Mouse (Mus musculus) heart, adult 9 months (tissue): Measurements from ENCODE around the gene Gm45618.

Source experiments
- DNase-seq, 2 experiments: peaks; one replicate each; pipeline ENCODE4 v3.0.0; 2022; ENCODE audit warnings: low spot score in 2 of 2

The Gm45618 gene

GRCm38 (mm10) chr7:142094301-142095143 is 26.0 kb downstream of the Gm45618 start:
- DNase-seq: no peak

DNA sequence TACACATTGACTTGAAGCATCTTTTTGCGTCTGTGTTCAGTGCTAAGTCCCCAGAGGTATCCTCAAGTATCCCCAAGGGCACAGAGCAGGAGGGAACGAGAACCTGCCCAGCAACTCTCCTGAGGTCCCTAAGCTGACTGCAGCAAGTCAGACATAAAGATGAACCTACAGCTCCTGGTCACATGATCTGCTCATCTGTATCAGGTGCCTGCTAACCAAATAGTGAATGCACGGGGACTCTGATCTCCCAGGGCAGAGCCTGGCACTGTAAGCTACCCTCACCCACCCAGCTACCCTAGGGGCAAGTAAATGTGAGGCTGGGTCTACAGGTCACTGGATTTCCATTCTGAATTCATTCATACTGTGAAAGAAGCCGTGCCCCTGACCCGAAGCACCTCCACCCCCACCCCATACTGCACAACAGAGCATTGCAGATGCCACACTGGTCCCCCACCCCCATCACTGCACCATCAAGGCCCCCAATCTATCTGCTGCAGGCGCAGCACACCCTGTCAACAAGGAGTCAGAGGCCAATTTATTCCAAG is 26.8 kb downstream of the Gm45618 start:
- no peak for DNase-seq

GRCm38 (mm10) chr7:142092991-142093390 is 27.5 kb downstream of the Gm45618 start:
- no peak for DNase-seq

GRCm38 (mm10) chr7:142091848-142092247 is 28.7 kb downstream of the Gm45618 start:
- DNase-seq: no peak

GRCm38 (mm10) chr7:142089648-142090447 is 30.7 kb downstream of the Gm45618 start:
- no peak for DNase-seq

DNA sequence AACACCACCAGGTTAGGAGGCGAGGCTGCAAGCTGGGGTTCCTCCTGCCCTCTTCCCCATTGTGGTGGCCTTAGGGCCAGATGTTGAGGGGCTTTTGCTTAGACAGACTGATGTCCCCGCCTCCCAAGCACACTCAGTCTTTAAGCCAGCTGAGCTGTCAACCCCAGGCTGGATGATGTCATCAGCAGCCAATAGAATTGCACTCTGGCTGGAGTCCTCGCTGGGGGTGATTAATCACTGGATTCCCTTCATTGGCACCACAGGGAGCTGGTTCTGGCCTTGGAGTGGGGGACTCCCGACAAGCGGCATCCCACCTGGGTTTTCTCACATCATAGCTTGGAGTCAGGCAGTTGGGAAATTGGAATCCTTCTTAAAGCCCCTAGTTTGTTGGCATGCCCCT is 31.6 kb downstream of the Gm45618 start:
- DNase-seq: no peak

- no peak for DNase-seq
These were observed 33.4 kb downstream of the Gm45618 start for GRCm38 (mm10) chr7:142087069-142087652.

DNA sequence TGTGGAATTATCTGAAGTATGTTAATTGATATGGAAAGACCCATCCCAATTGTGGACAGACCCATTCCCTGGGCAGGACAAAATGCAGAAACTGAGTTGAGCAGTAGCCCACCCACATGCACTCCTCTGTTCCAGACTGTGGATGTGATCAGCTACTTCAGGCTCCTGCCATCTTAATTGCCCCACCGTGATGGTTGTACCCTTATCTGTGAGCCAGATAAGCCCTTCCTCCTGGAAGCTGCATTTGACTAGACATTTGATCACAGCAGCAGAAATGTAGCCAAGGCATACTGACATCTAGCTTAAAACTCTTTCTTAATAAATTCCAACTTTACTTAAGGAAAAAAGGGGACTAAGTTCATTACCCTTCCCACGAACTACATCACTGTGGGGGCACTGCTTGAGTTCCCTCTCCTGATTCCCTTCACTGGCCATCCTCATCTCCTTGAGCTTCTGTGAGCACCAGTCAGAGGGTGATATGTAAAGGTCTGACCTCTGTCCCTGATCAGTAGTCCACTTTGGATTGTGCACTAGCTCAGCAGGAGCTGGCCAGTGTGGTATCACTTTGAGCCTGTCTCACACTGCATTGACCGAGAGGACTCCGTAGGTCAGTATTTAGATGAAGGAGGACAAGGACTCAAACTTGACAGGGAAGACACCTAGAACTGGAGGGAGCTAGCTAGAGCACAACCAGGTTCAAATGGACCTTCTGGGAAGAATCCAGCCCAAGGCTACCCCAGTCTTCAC is 34.2 kb downstream of the Gm45618 start:
- DNase-seq: no peak

GRCm38 (mm10) chr7:142084820-142085219 is 35.7 kb downstream of the Gm45618 start:
- peak; percentile 66 to 85 for DNase-seq

DNA sequence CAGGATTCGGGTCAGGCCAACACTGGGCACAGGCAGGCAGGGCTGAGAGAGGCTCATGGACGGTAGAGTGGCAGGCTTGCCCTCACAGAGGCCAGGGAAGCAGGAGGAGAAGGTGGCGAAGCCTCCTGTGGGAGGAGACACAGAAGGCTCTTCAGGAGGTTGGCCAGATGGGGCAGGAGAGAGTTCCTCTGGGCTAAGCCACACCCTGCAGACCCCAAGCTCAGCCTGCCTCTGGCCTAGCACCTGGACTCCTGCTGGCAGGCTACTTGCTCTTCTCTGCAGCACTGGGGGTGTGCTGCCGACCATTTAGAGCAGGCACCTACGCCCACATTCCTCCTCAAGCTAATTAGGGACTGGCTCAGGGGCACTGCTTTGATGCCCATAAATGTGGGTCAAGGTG is 36.1 kb downstream of the Gm45618 start:
- DNase-seq: no peak

DNA sequence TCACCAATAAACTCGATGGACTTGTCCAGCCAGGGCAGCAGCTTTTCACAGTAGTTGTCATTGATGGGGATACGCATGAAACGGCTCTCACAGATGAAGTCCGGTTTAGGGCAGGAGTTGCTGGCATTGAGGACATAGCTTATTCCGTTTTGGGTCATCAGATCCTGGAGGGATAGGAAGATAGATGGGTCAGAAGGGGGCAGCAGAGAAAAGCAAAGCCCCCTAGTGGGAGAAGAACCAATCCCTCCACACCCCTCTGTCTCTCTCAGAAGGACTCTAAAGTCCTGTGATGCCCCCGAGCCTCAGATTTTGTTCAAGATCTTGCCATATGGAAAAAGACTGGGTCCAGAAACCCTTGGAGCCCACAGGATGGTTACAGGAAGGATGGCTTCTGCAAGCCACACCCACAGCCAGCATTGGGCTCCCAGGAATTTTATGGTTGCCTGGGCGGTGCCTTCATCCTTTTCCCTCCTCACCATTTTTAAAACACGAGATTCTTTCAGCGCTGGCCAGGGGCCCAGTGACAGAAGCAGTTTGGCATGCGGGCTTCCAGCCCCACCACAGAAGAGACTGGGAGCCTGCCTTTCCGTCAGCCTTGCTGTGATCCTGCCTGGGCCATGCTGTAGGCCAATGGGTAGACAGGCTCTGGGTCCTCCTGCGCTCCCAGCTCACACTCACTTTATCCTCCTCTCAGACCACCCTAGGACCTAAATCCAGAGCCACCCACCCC is 36.8 kb downstream of the Gm45618 start:
- peak; percentile 71 to 82 for DNase-seq

GRCm38 (mm10) chr7:142082607-142083006 is 37.9 kb downstream of the Gm45618 start:
- DNase-seq: no peak

GRCm38 (mm10) chr7:142082179-142082578 is 38.4 kb downstream of the Gm45618 start:
- no peak for DNase-seq

DNA sequence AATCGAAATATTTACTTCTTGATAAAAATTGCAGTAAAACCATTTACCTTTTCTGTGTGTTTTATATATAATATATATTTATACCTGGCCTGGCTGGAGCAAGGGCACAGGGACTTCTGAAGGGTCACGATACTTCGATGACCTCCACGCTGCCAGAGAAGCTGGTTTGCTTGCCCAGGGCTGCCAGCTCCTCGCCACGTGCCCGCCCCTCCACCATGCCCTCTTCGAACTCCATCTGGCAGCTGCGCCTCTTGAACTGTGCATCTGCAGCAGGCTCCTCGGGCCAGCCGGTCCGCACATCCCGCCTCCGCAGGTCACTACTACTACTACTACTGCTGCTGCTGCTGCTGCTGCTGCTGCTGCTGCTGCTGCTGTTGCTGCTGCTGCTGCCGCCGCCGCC is 38.8 kb downstream of the Gm45618 start:
- no peak for DNase-seq

GRCm38 (mm10) chr7:142080876-142081275 is 39.7 kb downstream of the Gm45618 start:
- no peak for DNase-seq

DNA sequence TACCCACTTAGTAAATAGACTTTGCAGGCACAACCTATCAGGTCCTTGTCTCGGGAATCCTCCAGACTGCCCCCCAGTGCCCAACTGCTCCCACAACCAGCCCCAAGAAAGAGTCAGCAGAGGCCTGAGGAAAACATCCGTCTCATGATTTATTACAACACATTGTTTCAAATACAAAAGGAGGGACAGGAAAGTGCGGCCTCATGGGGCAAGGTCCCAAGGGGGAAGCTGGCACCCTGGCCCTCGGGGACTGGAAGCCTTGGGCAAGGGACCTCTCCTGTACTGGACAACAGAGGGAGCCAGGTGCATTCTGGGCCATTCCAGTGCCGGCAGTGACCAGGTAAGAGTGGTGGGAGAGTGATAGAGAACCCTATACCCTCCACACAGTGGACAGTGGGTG is 41.2 kb downstream of the Gm45618 start:
- no peak for DNase-seq

- DNase-seq: peak in 1 of 2 experiments; percentile 50
These were observed 43.4 kb downstream of the Gm45618 start for GRCm38 (mm10) chr7:142077138-142077537.

DNA sequence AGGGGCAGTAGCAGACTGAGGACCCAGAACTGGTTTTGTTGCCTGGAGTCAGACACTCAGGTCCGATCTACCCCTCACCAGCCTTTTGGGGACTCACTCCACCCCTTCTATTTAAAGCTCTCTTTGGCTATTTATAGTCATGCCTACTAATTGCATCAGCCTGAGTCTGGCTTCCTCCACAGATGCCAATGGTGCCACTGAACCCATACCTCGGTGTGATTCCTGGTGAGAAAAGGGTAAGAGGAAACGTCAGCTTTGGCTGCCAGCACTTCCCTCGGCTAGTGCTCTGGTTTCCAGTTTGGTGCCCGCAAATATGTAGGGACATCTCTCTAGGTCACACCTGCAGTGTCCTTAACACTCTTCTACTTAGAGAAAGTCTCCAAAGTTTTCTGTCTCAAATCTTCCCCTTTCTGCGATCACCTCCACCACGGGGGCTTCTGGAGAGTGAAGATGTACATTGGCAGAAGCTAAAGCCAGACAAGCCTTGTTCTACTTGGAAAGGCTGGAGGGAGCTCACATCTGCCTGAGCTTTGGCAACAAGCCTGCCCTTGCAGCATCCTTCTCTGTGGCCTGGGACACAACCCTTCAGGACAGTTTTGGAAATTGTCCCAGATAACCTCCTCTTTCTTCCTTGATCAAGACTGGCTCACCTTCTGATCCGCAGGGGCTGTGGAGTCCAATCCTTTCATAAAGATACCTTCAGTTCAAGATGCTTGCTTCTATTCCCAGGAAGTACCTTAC is 46.2 kb downstream of the Gm45618 start:
- DNase-seq: peak in 1 of 2 experiments; percentile 32

DNA sequence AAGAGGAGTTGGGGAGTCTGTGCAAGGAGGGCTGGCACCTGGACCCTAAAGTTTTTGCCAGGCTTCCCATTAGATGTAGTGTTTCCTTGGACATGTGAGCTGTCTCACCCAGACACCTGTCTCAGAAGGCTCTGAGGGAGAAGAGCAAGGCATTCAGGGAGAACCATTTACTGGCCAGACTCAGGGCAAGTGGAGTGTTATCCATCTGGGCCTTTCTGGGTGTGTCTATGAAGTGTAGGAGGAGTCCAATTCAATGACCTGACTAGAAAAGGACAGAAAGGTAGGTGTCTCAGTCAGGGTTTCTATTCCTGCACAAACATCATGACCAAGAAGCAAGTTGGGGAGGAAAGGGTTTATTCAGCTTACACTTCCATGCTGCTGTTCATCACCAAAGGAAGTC is 48.8 kb downstream of the Gm45618 start:
- DNase-seq: no peak

GRCm38 (mm10) chr7:142071212-142071578 is 49.3 kb downstream of the Gm45618 start:
- DNase-seq: no peak
